Mouse (Mus musculus): ENCODE results near the gene Homer2. TPM values are rescaled to one million over a fixed set of nuclear protein-coding genes. Genes with fewer than 3 reads are reported as not detected.
A peak's percentile ranks its signal among the peaks of the same experiment; 100 is the strongest.

The Homer2 gene
- total RNA-seq, 2 experiments from 2014 or later: 0.39 to 1.5 TPM

GRCm38 (mm10) chr7:81654946-81655718 lies 52.2 kb downstream of the Homer2 start:
- no peak for ATAC-seq (replicated peaks; ENCODE audit: poor library complexity, severe bottlenecking)

DNA sequence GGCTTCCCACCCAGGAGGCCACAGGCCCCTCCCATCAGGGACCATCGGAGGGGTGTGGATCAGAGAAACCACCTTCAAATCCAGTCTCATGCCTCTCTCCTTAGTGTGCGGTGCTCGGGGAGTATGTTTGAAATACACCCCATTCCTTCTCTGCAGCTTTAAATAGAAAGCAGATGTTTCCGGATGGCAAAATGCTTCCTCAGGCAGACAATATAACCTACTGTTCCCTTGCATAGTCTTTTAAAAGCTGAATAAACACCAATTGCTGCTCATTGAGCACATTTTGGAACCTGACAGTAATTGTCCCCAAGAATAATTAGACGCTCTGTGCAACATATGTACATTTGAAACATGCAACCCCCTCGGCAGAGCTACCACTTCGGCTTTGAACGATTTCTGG lies 53.3 kb downstream of the Homer2 start:
- no peak for ATAC-seq (replicated peaks; ENCODE audit: poor library complexity, severe bottlenecking)

DNA sequence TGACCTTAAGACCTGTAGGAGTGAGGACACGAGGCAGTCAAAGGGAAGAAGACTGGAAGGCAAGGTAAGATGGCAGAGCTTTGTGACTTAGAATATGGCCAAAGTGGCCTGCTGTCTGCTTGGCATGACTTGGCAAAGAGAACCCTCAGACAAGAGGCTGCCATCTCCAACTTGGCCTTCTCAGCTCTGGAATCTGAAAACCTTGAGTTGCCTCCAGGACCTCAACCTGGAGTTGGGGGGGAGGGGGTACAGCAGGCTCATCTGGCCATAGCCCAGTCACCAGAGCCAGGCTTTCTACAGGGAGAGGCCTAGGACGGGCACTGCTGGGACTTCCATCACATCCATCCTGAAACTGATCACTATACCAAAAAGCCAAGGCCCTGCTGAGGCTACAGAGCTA lies 55.0 kb downstream of the Homer2 start:
- no peak for ATAC-seq (replicated peaks; ENCODE audit: poor library complexity, severe bottlenecking)

GRCm38 (mm10) chr7:81651284-81651683 lies 56.0 kb downstream of the Homer2 start:
- ATAC-seq (replicated peaks; ENCODE audit: poor library complexity, severe bottlenecking): no peak

- ATAC-seq (replicated peaks; ENCODE audit: poor library complexity, severe bottlenecking): no peak
Observed at GRCm38 (mm10) chr7:81649270-81649669, 58.1 kb downstream of the Homer2 start.

- no peak for ATAC-seq (replicated peaks; ENCODE audit: poor library complexity, severe bottlenecking)
Observed at GRCm38 (mm10) chr7:81647959-81648358, 59.4 kb downstream of the Homer2 start.

GRCm38 (mm10) chr7:81644551-81645235 lies 62.6 kb downstream of the Homer2 start:
- ATAC-seq (replicated peaks; ENCODE audit: poor library complexity, severe bottlenecking): no peak

- ATAC-seq (replicated peaks; ENCODE audit: poor library complexity, severe bottlenecking): no peak
Observed at GRCm38 (mm10) chr7:81641101-81641500, 66.2 kb downstream of the Homer2 start.

DNA sequence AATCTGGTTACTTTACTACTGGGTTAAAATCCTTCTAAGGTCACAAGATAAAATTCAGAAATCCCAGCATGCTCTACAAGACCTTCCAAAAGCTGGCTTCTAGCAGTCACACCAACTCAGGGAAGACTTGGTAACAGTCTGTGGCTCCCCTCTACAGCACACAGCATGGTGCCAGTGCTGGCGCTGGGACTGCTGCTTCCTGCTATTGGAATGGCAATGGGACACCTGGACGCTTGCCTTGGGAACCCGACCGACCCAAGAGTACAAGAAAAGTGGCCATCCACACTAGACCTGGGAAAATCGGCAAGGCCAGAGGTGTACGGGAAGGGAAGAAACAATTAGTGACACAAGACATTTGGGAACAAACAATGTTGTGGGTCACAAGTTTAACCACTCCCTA lies 74.7 kb downstream of the Homer2 start:
- ATAC-seq (replicated peaks; ENCODE audit: poor library complexity, severe bottlenecking): no peak

DNA sequence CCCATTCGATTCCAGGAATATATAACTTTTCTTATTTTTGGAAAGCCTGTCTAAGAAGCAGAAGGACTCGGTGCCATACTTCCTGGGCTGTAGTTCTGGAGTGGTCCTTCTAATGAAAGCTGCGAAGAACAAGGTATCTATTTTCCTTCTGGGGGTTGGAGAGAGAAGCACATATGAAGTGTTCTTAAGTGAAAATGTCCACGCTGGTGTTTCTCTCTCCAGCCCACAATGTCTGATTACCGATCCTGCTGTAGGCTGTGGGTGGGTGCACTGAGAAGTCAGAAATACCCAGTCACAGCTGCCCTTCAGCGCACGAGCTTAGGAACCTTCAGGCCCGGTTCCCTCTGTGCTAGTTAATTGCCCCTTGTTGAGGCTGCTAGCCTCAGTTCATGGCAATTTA lies 76.1 kb downstream of the Homer2 start:
- ATAC-seq (replicated peaks; ENCODE audit: poor library complexity, severe bottlenecking): no peak

GRCm38 (mm10) chr7:81626460-81626859 lies 80.9 kb downstream of the Homer2 start:
- ATAC-seq (replicated peaks; ENCODE audit: poor library complexity, severe bottlenecking): peak; percentile 42

DNA sequence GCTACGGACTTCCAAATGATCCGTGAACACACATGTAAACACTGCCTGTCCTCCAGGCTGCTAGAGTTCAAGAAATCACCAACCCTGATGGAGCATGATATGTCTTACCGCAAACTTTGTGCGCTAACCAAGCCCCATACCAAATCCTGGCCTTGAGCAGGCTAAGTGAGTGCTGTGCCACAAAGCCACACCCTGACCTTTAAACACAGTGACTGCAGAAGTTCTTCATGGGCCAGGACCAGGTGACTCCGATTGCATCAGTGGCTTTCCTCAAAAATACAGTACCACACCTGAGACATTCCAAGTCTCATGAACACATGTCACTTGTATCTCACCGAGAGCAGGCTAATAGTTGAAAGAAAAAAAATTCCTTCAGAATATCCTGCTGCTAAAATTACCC lies 83.6 kb downstream of the Homer2 start:
- ATAC-seq (replicated peaks; ENCODE audit: poor library complexity, severe bottlenecking): no peak

GRCm38 (mm10) chr7:81622793-81623192 lies 84.5 kb downstream of the Homer2 start:
- no peak for ATAC-seq (replicated peaks; ENCODE audit: poor library complexity, severe bottlenecking)

DNA sequence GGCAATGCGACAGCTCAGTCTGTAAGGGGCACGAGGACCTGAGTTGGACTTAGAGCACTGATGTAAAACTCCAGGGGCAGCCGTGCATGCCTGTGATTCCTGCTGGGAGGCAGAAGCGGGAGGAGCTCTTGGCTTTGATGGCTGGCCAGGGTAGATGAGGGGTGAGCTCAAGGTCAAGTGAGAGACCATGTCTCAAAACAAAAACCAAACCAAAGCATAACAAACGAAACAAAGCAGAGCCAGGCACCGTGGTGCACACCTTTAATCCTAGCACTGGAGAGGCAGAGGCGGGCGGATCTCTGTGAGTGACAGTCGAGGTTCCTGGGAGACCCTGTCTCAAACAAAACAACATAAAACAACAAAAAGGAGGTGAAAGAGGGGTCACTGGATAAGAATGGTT lies 92.3 kb downstream of the Homer2 start:
- no peak for ATAC-seq (replicated peaks; ENCODE audit: poor library complexity, severe bottlenecking)

DNA sequence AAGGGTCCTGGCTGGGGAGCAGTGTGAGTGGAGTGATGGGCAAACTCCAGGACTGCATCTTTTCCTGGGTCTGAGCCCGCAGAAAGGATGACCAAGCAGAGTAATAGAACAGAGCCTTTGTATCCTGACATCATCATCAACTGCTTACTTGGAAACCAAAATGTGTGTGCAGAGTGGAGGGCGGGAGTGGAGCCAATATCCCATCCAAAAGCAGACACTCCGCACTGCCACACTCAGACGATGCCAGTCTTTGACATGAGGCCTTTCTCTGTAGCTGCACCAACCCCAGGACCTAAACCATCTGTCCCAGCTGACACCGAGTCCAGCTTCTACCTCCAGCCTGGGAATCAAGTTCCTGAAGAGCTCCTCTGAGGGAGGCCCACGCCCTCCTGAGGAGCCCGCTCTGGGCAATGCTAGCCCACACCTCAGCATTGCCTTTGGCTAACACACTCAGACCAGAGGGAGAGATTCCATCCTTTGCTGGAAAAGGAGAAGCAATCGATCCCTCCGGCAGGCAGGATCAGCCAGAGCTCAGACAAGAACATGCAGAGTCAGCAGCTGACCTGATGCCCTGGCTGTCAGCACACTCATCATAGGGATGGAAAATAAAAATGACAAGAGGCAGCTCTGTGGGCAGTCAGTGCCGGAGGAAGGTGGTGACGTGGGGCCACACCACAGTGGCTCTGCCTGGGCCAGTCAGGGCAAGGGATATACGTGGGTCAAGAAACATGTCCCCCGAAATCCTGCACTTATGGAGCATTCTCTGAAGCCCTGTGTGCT lies 94.3 kb downstream of the Homer2 start:
- ATAC-seq (replicated peaks; ENCODE audit: poor library complexity, severe bottlenecking): no peak

DNA sequence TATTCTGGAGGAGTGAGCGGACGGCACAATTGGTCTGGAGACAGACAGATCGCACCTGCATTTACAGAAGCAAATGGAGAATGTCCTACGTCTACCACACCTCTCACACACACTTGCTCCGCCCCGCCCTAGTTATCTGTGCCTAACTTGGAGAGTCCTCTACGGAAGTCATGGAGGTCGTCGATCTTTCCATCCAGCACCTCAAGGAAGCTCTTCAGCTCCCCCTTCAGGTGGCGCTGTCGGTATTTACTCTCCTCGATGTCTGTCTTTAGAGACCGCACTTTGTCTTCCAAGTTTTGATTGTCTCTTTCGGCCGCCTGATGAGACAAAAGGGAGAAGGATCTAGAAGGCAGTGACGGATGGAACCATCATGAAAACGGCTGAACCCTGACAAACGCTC lies 97.2 kb downstream of the Homer2 start:
- ATAC-seq (replicated peaks; ENCODE audit: poor library complexity, severe bottlenecking): 0 out of 2 replicates have a peak, but pooled peaks have one; percentile 17

- no peak for ATAC-seq (replicated peaks; ENCODE audit: poor library complexity, severe bottlenecking)
Observed at GRCm38 (mm10) chr7:81606452-81606851, 100.9 kb downstream of the Homer2 start.

DNA sequence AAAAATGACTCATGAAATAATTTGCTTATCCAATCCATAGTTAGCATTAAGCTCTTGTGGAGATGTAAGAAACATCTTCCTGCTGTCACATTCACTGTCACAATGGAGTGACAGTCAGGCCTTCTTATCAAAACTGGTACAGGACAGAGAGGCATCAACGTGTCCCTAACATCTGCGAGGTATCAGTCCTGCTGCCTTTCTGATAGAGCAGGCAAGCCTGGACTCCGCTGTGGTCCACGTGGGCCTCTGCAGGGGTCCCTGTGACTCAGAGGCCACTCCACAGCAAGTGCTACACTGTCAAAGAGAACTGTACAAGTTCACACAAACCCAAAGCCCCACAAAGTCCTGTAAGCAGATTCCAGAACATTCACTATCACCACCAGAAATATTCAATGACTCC lies 101.8 kb downstream of the Homer2 start:
- ATAC-seq (replicated peaks; ENCODE audit: poor library complexity, severe bottlenecking): no peak

DNA sequence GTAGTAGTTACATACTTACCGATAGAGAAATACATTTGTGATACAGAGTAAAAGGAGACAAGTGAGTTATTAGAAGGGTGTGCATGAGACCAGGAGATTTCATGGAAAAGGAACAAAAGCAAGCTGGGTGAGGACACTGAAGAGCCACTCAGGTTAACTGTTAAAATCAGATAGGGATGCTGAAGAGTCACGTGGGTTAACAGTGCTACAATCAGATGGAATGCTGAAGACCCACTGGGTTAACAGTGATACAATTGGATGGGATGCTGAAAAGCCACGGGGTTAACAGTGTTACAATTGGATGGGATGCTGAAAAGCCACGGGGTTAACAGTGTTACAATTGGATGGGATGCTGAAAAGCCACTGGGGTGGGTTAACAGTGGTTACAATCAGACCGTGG lies 102.3 kb downstream of the Homer2 start:
- no peak for ATAC-seq (replicated peaks; ENCODE audit: poor library complexity, severe bottlenecking)

DNA sequence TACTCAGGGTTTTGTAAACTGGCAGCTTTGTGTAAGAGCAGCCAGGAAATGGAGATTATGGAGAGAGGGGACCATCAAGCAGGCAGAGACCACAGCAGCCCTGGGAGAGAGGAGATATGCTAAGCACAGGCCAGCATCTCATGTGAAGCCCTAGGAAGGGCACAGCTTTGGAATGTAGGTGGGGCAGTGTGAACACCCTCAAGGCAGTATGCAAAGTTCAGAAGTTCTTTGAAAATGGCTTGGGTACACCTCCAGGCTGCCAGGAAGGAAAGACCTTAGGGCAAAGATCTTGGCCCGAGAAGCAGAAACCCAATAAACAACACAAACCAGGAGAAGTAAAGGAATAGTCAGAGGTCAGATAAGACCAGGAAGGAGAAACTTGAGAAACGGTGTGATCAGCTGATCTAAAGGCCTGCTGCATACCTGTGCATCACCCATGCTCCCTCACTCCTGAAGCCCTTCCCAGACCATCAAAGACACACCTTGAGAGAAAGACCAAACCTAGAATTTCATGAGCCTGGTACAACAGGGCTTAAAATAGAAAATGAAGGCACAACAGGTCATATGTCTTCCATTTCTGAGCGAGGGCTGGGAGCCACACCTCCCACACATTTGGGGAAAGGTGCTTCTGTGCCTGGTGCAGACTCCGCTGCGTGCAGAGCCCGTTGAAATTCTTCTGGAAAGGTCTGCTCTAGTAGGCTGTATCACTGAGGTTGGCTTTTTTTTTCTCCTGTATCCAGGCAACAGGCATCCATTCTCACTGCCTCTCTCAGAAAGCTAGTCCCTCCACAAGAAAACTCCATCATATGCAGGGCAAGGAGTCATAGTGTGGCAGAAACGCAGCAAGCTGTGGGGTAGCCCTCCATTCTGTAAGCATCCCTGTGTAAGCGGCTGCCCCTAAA lies 107.7 kb downstream of the Homer2 start:
- no peak for ATAC-seq (replicated peaks; ENCODE audit: poor library complexity, severe bottlenecking)
